Mouse (Mus musculus) CH12F3 (cell line): ENCODE measurements around the gene Prss57.

Experiments used
- in situ Hi-C: fragments of 300-500 bp; cut with MboI; formaldehyde crosslinking; loops from 2 replicates; pipeline ENCODE4 v1.14.3; 2020; ENCODE audit warnings: low sequenced_read_pairs

Prss57 gene

GRCm38 (mm10) chr10:79783050-79783449 is 7.7 kb downstream of the Prss57 start:
- in situ Hi-C loops, result no loop called here

GRCm38 (mm10) chr10:79781956-79782355 is 8.8 kb downstream of the Prss57 start:
- in situ Hi-C loops, result no loop called here

DNA sequence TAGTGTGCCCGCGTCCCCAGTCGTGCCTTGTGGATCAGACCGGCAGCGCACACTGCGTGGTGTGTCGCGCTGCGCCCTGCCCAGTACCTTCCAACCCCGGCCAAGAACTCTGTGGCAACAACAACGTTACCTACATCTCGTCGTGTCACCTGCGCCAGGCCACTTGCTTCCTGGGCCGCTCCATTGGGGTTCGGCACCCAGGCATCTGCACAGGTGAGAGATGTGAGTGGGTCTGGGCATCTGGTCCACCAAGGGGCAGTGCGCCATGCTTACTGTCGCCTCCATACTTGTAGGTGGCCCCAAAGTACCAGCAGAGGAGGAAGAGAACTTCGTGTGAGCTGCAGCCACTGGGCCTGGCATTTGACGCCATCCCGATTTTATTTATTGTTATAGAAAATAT is 9.6 kb downstream of the Prss57 start:
- in situ Hi-C loops, result no loop called here

GRCm38 (mm10) chr10:79780664-79781015 is 10.1 kb downstream of the Prss57 start:
- in situ Hi-C loops, result no loop called here

- in situ Hi-C loops, result no loop called here
These were observed 10.7 kb downstream of the Prss57 start for GRCm38 (mm10) chr10:79779784-79780663.

DNA sequence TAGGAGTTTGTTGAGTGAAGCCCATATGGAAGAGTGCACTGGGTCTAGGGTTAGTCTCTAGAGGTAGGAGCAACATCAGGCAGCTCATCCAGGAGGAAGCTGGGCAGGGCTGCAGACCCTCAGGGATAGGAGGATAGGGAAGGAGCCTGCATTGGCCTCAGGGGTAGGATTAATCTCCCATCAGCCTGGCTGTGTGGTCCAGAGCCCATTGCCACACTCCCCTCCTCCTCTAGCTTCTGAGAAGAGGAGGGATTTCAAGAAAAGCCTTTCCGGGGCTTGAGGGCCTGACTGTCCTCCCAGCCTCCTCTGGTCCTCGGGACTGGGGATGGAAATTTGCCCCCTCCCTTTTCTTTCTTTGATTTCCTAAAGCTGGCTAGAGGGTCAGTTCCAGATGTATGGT is 11.6 kb downstream of the Prss57 start:
- in situ Hi-C loops, result no loop called here

DNA sequence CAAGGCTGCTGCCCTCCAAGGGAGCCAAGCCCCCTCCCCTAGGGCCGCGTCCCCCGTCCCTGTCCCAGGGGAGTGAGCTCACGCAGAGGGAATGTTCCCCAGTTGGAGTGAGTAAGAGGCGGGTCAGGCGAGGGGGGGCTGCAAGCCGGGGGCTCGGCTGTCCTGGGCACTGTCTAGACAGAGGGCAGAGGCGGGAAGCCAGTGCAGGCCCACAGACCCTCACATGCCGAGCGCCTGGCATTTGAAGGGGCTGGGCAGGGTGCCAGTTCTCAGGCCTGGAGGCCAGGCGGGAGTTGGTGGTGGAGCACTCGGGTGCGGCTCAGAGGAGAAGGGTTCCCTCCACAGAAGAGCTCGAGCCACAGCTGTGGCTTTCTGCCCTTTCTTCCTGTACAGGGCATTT is 12.8 kb downstream of the Prss57 start:
- in situ Hi-C loops, result no loop called here

- in situ Hi-C loops, result no loop called here
These were observed 13.6 kb downstream of the Prss57 start, which contains the start of gene Fstl3 for GRCm38 (mm10) chr10:79777103-79777531. Fstl3 (plus strand) TSS chr10:79777272.

GRCm38 (mm10) chr10:79774486-79775279 is 16.1 kb downstream of the Prss57 start:
- in situ Hi-C loops, result no loop called here

DNA sequence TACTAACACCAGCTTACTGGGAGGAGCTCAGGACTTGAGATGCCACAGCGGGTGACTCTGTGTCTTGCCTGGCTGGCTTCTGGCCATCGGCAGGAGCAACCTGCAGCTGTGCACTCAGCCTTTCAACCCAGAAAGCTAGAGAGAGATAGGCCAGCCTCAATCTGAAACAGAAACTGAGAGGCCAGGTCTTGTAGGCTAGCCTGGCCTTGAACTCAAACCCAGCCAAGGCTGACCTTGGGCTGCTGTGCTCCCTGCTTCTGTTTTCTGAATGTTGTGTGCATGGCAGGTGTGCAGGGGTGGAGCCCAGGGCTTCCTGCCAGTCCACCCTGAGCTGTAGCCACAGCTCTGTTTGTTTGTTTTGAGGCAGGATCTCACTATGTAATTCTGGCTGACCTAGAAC is 17.6 kb downstream of the Prss57 start:
- in situ Hi-C loops, result no loop called here

GRCm38 (mm10) chr10:79772320-79772719 is 18.4 kb downstream of the Prss57 start:
- in situ Hi-C loops, result no loop called here

- in situ Hi-C loops, result no loop called here
These were observed 21.4 kb downstream of the Prss57 start for GRCm38 (mm10) chr10:79769329-79769728.

GRCm38 (mm10) chr10:79768400-79768799 is 22.4 kb downstream of the Prss57 start:
- in situ Hi-C loops, result no loop called here

DNA sequence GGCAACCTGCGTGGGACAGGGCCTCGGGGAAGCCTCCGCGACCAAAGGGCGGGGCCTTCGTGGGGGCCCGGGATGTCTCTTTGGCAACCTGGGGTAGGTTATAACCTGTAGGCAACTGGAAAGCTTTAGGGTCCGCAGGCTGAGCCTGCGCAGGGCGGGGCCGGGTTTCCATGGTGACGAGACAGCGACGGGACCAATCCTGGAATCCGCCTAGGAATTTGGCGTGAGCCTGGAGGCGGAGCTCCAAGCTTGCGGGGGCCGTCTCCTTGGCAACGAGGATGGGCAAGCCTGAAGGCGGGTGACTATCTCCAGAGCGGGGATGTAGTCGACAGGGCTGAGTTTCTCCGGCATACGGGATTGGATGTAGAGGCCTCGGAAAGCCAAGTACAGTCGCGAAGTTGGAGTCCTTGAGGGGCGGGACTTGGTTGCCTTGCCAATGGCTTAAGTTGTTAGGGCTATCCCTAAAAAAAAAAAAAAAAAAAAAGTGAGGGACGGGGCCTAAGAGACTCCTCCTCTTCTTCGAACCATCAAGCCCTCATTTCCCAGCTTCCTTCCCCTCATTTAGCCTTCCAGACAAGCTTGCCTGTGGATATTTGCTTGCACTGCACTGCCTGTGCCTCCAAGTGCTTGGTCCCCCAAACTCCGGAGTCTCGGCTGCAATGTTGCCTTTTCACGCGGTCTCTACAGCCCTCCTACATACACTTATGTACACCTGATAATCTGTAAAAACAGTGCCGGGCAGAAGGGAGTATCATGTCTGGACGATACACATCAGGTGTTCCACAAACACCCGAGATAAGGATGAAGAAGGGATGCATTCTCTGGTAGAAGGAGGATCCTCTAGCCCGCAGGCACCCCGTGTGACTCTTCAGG is 23.2 kb downstream of the Prss57 start:
- in situ Hi-C loops, result no loop called here

- in situ Hi-C loops, result no loop called here
These were observed 24.0 kb downstream of the Prss57 start, which contains the start of gene Rnf126 for GRCm38 (mm10) chr10:79766508-79767325. Rnf126 (minus strand) TSS chr10:79766952.

DNA sequence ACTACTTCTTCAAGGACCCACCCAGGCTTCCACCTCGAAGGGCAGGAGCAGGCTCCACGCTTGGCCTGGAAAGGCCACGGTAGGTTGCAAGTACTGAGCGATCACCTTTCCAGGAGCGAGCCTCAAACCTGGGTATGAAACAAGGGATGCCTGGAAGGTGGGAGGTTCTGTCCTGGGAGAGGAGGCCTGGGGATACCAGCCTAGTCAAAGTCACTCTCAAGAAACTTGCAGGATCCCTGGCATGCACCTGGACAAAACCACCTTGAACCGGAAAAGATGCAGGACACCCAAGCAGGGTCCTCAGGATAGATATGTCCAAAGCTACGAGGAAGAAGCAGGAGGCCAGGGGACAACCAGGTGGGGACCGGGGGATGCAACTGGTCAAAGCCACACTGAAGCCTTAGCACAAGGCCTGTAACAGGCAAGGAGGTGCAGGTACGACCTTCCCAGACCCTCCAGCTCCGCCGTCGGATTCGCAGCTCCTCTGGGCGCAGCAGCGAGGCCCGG is 24.7 kb downstream of the Prss57 start:
- in situ Hi-C loops, result no loop called here

- in situ Hi-C loops, result no loop called here
These were observed 25.5 kb downstream of the Prss57 start for GRCm38 (mm10) chr10:79765228-79765745.

DNA sequence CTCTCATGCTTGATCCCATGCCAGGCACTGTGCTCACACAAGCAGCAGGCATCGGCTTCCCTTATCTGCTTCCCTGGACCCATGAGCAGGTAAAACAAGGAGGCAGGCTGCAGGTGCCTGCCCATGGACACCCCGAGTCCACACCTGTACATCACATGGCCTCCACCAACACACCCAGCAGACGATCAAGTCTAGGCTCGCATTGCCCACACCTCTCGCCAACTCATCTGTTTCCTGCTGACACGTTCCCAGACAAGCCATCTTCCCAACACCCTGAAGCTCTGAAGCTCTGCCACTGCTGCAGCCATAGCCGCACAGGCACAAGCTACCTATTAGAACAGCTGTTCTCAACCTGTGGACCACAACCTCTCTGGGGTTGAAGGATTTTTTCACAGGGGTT is 26.5 kb downstream of the Prss57 start:
- in situ Hi-C loops, result no loop called here

GRCm38 (mm10) chr10:79762875-79763274 is 27.9 kb downstream of the Prss57 start:
- in situ Hi-C loops, result no loop called here
